Mouse (Mus musculus): ENCODE measurements around the gene Srgap2. TPM values are rescaled to one million over a fixed set of nuclear protein-coding genes. Genes with fewer than 3 reads are reported as not detected.

Gene Srgap2
- polyA plus RNA-seq, 3 experiments from 2014 or later = 27.3 to 33.0 (median 30.0) TPM

DNA sequence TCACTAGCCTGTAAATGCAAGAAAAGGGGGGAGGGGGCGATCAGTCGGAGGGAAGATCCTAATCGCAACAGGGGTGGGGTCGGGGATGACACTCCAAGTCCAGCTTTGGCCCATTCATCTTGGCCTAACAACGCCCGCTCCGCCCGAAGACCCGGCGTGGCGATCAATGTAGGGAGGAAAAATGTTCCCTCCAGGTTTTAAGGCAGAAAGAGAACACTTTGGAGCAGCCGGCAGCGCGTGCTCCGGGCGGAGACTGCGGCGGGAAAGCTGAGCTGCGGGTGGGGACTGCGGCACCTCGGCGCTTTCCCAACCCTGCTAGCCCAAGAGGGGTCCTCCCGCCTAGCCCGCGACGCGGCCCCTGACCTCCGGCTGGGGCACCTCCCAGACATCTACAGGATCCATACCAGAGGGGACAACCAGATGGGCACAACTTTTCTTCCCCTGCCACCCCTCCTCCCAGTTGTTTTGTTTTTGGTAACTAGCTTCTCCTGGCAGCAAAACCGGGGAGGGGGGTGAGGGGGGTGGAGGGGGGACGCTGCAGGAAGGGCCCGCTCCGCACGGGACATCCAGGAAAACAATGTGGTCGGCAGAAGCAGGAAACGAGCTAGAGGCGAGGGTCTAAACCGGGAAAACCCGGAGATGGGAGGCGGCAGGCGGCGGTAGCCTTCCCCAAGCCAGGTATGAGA, 1.4 kb downstream of the Srgap2 start:
- no peak for ATAC-seq

DNA sequence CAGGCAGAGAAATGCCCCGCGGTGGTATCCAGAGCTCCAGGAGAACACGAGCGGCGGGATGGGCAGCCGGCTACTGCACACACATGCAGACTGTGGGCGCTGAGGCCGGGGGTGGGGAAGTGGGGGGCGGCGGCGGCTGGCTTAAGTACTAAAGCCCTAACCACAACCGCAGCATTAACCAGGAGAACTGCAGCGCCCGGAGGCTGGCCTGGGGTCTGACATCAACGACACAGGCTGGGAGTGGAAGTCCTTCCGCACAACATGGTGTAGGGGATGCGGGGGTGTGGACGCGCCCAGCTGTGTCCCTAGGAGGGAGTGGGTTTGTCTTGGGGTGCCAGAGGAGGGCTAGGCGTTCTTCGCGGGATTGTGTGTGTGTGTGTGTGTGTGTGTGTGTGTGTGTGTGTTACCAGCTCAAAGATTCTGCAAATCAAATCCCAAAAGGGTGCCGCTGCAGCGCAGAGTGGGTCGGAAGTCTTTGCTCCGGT, 2.0 kb downstream of the Srgap2 start:
- ATAC-seq = no peak

DNA sequence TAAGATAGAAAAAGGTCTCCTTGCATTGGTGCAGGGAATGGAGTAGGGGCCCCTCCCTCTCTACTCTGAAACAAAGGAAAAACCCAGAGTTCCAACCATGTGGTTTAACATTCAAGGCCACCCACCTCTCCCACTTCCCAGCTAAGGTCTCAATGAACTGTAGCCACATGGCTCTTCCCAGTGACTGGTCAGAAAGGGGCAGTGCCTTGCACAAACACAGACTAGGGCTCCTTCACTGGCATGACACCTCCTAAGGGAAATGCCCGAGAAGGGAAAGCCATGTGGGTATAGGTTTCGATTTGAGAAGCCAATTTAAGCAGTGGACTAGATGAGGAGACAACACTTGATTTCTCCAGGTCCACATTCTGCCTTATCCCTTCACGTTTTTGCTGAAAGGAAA, 3.4 kb downstream of the Srgap2 start:
- ATAC-seq = no peak

DNA sequence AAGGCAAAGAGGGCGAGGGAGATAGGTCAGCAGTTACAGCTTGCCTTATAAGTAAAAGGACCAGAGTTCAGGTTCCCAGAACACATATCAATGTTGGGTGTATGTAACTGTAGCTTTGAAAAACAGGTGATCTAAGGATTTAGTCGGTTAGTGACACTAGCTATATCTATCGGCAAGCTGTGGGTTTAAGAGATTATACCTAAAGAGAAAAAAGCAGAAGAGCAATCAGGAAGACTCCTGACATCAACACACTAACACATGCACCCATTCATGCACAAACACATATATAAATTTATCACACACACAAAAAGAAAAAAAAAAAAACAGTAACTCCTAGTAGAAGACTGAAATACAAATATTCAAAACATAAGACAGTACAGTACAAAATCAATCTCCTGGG, 10.6 kb downstream of the Srgap2 start:
- no peak for ATAC-seq

DNA sequence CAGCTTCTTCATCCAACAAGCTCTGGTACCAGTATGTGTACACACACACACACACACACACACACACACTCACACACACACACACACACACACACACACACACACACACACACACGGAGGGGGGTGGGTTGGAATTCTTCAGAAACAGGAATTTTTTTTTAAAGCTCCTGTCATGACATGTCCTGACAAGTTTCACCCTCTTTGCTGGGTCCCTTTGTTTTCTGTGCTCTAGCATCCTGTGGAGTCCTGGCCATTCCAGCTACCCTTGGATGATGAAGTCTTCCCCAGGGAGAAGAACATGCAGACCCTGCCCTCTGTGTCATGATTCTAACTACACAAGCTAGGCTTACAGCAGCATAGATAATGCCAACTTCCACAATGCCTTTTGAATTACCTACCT, 13.0 kb downstream of the Srgap2 start:
- ATAC-seq = no peak

DNA sequence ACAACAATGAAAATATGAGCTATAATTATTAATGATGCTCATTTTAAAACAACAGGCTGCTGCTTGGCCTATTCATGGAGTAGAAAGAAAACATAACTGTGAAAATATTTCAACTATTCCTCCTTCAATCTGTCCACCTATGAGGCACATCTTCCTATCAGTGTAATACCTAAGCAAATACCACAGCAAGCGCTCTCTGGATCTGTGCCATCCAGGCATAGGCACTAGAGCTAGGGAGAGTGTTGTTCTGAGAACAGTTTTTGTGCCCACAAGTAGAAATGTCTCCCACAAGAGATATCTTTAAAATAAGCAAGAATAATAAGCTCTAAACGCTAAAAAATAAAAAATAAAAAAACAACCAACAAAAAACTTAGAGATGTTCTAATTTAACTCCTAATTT, 14.0 kb downstream of the Srgap2 start:
- no peak for ATAC-seq

DNA sequence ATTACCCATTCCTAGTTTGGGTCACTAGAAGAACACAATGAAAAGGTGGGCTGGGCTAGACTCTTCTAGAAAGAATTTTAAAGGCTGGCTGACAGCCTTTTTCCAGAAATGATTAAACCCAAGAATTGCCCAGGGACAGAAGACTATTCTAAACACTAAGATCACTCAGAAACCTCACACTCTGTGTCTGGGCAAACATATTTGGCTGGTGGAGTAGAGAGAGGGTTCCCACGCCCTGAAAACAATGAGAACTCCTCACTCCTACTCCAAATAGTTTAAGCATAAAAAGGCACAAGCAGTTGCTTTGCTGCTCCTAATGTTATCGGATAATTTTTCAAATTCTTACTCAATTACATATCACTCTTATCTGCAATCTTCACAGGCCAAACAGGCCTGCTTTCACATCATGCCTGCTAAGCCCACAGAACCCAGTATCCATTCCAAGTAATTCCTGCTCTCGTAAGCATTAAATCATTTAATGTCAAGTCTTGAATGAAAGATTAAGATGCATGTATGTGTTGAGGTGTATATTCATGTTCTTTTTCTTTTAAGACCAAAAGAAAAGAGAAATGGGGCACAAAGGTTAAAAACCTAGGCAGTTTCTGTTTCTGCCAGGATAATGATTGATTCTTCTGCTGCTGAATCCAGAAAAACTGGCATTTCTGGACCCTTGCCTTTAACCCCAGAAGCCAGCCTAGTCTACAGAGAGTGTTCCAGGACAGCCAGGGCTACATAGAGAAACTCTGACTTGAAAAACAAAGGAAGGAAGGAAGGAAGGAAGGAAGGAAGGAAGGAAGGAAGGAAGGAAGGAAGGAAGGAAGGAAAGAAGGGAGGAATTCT, 15.3 kb downstream of the Srgap2 start:
- ATAC-seq = no peak

DNA sequence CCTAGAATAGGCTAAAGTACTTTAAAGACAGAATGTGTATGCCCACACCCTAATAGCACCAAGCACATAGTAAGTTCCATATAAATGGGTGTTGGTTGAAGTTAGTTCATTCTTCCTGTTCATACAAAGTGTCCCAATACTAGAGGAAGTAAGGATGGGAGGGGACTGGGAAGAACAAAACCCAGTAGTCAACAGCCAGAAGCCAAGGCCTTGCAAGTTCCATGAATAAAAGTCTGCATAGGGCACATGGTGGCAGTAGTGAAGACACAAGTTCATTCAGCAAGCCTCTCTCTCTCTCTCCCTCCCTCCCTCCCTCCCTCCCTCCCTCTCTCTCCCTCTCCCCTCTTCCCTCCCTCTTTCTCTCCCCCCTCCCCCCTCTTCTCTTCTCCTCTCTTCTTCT, 16.0 kb downstream of the Srgap2 start:
- no peak for ATAC-seq

DNA sequence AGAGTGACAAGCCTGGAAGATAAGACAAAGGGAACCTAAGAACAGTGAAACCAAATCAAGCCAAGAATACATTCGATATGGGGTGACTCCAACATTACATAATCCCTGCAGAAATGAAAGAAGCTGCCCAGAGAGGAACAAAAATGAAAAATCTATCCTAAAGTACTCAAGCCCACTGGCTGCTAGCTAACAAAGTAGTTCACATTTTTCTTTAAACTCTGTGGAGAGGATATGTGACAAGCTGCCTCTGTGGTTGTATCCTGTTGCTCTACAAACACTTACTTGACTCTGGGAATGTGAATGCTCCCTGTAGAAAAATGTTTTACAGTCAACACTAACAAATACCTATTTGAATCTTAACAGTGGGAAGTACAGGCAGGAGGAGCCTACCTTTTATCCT, 25.5 kb downstream of the Srgap2 start:
- no peak for ATAC-seq

DNA sequence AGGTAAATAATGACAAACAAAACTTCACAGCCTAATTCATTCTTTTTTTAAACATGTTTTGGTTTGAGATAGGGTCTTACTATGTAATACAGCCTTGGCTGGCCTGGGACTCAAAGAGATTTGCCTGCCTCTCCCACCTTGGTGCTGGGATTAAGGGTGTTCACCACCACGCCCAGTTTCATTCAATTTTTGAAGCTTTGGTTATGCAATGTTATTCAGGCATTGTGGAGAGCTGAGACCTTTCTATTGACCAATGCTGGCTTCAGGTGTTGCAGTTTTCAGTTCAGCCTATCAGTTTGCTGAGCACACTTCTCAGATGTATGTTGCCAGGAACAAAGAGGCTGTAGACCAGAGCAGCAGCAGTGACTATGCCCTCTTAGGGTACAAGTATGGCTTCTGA, 28.9 kb downstream of the Srgap2 start:
- ATAC-seq = no peak

DNA sequence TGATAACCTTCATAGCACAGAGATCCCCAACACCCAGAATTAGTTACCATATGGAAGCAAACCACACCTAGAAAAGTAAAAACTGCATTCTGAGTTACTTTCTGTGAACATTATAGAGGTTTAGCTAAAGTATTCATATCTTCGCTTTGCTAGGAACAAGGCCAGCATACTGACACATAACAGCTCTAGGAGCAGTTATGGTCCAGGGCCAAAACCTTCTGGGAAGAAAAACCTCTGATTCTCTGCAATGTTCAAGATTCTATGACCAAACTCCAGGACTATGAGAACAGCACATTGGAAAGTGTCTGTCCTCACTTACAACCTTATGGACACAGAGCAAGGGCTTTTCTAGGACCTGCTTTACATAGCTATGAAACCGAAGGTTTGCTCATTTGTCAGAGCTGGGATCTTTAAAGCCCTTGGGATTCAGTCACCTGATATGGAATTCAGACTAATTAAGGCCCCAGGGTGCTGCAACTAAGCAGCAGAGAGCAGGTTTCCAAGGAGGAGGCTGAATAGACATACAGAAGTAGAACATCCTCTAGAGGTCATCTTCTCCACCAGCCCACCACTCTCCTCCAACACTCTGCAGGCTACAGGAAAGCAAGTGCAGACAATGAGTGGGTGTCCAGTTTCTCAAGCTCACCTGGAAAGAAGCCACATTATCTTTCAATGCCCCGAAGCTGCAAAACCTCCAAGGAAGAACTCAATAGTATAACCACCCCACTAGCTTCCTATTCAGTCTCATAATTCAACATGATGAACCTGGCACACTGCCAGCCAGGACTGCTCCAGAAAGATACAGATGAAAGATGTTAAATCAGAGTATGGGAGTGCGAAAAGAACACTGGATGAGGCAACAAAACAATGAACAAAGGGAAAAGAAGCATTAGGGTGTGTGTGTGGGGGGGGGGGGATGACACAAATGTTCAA, 32.9 kb downstream of the Srgap2 start:
- ATAC-seq = no peak

DNA sequence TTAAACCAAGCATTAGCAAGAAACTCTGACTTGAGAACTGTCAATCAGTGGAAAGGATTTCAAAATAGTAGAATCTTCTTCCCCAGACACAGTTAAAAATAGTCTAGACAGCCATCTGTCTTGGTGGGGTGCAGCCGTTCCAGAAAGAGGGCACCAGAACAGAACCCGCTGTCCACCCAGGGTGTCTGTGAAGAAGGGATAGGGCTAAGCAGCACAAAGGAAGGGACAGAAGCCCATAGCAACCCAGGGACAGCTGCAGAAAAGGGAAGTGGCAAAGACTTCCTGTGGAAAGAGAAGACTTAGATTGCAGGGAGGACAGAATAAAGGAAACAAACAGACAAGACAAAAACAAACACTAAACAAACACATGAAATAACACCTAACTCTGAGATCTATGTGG, 34.8 kb downstream of the Srgap2 start:
- peak; percentile 54 for ATAC-seq

DNA sequence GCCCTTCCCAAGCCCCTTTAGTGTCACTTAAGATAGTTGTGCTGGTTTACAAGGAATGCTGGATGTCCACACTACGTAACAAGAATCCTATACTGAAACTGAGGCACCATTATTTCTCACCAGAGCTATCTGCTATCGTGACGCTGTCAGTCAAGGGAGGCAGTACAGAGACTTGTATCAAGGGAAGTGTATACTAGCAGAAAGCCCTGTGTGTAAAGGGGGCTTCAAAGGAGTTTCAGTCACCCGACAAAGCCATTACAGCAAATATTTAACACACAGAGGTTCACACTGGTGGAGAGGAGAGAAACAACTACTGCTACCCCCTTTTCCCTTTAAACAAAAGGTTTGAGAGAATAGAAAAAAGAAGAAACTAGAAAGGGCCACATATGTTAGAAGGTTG, 35.6 kb downstream of the Srgap2 start:
- no peak for ATAC-seq

DNA sequence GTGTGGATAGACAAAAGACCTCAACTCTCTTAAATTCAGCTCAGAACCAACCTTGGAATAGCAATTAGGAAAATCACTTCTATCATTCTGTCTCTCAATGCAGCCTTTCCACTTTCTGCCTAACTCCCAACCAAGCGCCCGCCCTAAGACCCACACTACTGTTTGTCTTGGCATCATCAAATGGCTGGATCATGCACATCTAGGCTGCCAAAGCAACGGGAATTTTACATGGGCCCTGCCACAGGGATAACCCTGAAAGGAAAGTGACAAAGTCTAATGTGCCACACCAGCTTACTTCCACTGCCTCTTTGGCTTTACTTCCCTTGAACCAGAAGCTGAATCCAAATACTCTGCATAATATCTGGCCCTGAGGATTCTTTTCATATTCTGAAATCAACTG, 37.8 kb downstream of the Srgap2 start:
- no peak for ATAC-seq

DNA sequence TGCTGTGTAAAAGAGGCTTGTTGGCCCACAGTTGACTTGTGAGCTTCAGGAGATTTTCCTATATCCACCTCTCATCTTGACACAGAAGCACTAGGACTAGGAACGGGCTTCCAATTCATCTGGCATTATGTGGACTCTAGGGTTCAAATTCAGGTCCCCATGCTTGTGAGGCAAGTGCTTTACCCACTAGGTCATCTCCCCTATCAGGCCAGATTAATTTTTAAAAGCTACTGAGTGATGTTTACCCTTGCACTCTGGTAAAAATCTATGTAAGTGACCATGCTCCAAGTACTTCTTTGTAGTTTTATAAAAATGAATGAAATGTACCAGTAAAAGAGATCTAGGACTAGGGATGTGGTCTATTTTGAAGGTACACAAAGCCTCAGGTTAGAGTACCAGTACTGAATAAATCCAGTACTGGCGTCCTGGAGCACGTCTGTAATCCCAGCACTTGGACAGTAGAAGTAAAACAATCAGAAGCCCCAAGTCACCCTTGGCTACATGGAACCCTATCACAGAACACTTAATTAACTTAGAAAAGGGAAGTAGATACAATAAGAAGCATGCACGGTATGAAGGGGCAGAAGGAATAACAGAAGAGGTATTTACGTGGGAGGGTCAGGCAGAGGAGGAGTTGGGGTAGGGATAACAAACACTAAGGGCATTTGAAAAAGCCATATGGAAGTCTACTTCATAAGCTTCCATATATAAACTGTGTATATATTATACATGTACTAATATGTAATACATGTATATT, 40.9 kb downstream of the Srgap2 start:
- ATAC-seq = no peak

DNA sequence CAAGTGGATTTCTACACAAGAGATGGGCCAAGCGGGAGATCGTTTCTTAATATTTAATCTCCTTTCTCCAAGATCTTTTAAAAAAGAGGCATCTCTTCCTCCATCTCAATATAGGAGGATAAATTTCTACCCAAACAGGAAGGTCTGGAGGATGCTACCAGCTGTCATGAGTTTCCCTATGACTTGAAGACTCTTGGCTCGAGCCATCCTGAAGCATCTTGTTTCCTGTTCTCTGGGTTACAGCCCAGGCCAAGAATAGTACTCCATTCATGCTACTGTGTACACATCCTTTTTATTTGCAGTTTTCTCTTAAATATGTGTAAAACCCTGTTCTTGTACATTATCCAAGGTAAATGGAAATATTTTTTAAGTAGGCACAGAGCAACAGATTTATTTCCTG, 44.9 kb downstream of the Srgap2 start:
- no peak for ATAC-seq

DNA sequence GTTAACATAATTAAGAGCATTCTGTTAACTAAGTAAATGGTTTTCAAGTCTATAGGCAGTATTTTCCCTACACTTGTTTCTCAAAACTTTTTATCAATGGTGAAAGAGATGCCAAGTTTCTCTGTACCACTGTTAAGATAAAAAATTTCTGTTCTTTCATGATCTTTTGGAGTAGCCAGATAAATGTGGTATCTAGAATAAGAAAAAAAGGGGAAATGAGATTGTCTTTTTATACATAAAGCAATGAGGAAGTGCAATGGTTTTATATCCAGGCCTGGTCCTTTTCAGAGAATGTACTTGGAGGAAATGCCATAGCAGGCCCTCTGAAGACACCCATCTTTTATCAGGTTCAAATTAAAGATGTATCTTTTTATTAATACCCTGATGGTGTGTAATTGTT, 45.8 kb downstream of the Srgap2 start:
- no peak for ATAC-seq

DNA sequence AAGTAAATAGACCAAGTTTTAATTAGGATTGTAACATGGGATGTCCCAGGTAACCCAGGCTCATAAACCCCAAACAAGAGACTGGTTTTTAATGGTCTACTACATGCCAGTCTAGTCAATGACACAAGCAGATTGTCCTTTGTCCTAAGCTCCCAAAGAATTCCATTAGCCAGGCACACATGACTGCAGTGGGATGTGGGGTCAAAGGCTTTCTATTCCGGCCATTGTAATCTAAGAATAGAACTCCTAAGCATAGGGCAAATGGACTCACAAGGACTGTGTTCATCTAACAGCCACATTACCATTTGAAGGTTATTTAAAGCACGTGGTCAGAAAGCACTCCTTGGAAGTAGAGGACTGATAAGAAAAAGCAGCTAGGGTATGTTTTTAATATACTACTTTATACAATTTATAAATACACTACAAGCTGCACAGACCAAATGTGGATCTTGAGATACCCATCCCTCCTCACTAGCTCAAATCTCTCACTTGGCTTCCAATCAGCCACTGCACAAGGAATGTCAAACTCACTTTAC, 48.3 kb downstream of the Srgap2 start:
- no peak for ATAC-seq

DNA sequence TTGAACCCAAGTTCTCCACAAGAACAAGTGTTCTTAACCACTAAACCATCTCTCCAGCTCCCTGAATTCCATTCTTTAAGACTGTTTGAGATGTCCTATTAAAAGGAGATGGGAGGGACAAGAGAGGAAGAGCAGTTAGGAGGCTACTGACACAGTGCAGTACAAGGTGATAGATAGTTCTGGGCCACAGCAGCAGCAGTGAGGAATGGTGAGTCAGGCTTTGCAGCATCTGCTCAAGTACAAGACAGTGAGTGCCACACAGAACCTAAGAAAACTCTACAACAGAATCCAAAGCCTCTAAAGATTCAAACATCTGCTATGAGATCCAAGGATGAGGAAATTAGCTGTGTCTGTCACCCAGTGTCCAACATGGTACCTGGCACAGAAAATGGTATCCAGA, 51.8 kb downstream of the Srgap2 start:
- no peak for ATAC-seq

DNA sequence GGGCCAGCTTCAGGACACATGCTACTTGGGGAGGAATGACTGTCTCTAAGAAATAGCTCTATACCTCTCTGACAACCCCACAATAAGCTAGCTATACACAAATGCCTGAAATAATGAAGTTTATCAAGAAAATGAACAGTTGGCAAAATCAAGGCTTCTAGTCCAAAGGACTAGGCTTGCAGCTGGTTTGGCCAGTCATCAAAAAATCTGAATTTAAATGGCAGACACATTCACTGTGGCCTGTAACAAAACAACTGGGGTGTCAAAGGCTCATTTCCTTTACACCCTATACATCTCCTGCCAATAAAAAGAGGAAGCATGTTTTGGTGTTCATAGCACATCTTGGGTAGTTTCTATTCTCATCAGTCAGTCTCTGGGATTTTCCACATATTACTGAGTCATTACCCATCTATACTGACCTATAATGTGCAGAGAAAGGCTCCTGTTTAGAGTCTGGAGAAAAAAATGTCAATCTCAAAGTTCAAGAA, 53.5 kb downstream of the Srgap2 start:
- no peak for ATAC-seq

DNA sequence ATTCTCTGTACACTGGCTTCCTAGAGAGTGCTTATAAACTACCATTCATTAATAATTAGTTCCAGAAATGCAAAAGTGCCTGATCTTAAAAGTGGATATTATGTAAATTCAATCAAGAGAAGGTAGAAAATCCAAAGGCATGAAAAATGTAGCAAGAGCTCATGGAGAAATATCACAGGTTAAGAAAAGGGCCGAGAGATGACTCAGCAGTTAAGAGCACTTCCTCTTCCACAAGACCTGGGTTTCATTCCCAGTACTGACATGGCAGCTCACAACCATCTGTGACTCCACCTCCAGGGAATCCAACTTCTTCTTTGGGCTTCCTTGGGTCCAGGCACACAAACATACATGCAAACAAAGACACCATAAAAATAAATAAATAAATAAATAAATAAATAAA, 56.6 kb downstream of the Srgap2 start:
- no peak for ATAC-seq

DNA sequence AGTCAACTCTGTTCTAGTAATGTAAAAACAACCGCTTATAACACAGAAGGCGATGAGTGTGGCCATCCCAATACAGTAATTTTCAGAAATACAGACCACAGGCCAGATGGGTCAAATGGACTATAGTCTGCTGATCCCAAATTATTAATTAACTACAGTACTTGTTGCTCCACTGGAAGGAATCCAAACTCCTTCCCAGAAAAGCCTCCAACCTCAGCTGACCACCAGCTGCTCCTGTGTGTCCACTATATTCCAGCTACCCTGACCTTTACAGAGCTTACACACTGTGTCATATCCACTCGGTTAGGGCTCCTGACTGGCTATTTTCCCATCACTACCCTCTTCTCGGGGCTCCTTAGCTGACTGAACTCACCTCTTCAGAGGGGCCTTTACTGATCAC, 61.3 kb downstream of the Srgap2 start:
- no peak for ATAC-seq

Measured in inflammation-experienced regulatory T-cells, adult 6 months (primary cell).